Mouse (Mus musculus) cerebellum, adult 11 months (tissue): ENCODE measurements at regions not wholly inside any gene's neighbourhood (a gene's known extent, or its start where the extent isn't known, plus 50 kb on each side); places are given as distances from the start of the nearest gene placed in this dataset.
"Not testable (repeated sequence)": the region's sequence is repeated elsewhere in the genome, so short reads cannot be mapped to it uniquely, and the experiment has no call there.

Experiments
- DNase-seq: peaks from one replicate; pipeline ENCODE4 v3.0.0; 2022

GRCm38 (mm10) chr4:55203731-55204710 is 145.8 kb upstream of the Rad23b start:
- no peak for DNase-seq

DNA sequence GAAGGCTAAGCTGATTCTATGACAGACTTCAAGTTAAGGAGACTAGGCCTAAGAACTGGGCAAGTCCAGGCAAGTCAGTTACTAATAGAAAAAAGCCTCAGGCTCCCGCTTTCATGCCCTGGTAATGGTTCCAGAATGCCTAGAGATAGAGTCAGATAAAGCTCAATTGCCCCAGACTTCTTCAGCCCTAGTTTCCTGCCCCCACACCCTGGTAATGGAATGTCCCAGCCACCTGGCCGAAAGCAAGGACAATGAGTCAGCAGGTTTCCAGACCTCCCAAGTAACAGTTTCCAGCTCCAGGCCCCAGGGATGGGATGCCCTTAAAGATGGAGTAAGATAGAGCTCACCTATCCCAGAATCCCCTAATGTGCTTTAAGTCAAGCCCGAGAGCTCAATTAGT is 143.6 kb upstream of the Rad23b start:
- no peak for DNase-seq

DNA sequence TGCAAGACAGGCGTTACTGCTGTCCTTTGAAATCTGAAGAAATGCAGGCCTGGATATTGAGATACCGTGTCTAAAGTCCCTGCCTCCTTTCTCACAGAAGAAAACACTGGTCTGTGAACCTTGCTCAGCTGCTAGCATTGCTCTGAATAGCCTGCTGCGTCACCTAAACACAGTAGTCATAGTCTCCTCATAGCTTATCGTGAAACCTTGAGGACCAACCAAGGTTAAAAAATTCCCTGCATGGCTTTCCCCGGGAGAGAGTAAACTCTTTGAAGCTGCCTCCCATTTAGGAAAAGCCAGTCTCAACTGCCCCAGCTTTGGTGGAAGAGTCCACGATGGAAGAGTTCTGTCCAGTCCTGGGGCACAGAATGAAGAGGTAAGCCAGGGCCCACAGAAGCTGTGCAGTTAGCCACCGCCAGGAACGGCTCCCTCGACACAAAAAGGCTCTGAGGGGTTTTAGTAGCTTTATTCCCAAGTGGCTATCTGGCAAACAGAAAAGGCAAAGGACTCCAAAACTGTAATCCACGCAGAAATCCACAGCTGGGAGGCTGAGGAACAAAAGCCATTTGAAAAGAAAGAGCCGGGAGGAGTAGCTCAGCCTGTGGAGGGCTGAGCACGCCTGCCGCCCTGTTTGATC is 142.0 kb upstream of the Rad23b start:
- DNase-seq = no peak

DNA sequence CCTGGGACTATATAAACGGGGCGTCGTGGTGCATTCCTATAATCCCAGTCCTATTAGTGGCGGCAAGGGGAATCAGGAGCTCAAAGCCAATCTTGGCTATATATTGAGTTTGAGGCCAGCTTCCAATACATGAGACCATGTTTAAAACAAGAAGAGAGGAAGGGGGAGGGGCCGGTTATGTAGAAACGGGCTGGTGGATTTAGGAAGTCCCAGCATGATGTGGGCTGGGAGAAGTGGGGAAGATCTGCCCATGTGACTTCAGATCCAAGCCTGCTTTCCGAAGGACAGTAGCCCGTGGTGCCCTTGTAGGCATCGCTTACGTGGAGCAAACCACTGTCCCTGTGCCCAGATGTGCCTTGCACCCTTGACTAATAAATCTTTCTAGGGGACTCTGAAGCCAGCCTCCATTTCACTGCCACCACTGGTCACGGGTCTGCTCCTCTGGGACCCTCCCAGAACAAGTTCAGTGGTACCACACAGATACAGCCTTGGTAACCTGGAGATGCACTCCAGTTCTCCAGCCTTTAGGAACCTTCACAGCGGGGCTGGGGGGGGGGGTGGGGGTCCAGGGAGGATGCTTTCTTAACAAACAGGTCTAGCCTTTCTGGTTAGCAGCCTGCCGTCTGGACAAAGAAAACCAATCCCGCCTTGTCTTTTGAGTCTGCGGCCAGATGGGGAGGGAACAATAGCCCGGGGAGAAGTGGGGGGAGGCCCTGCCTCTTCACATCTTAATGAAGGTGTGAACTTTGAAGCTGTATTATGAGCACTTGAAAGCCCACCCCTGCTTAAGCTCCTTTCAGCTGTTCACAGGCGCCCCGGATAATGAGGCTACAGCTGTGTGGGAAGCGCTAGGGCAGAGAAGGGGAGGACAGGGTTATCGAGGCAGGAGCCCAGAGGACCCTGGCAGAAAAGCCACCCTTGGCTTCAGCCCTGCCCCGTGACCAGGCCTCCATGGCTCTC is 141.2 kb upstream of the Rad23b start:
- no peak for DNase-seq

GRCm38 (mm10) chr4:55215425-55216174 is 134.2 kb upstream of the Rad23b start:
- DNase-seq = no peak

- DNase-seq = no peak
These were observed 133.7 kb upstream of the Rad23b start for GRCm38 (mm10) chr4:55216175-55216545.

- DNase-seq = no peak
These were observed 124.1 kb upstream of the Rad23b start for GRCm38 (mm10) chr4:55225766-55226165.

DNA sequence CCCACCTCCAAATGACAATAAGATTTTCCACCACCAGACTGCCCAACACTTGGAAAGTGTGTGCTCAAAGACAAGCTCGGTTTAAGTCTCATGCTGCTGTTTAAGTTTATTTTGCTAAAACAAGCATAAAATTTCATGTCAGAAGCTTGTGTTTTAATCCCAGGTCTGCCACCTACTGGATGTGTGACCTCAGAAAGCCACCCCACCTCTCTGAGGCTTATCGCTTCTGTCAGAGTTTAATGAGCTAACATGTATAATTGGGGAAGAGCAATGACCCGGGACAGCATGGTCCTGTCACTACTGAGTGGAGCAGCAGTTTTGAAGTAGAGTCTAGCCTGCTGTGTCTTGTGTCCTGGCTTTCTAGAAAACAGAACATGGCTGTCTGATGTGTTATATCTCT is 122.4 kb upstream of the Rad23b start:
- DNase-seq = no peak

GRCm38 (mm10) chr4:55231522-55231921 is 118.3 kb upstream of the Rad23b start:
- DNase-seq = peak; percentile 8

DNA sequence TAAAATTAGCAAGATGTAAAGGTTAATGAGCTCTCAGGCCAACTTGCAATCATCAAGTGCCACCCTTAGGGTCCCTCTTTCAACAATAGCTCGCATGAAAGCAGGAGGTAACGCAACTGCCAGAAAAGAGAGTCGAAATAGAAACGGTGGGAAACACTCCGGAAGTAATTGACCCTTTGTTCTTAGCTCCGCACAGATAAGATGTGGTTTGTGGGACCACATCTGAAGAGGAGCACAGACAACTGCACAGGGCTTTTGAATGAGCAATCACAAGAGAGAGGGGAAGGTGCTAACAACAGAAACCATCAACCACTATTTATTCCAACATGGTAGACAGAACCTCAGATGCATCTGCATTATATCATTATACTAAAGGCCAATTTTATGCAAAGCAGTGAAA is 112.0 kb upstream of the Rad23b start:
- DNase-seq = no peak

- peak; percentile 48 for DNase-seq
These were observed 109.4 kb upstream of the Rad23b start for GRCm38 (mm10) chr4:55240450-55240849.

- no peak for DNase-seq
These were observed 107.5 kb upstream of the Rad23b start for GRCm38 (mm10) chr4:55242331-55242730.

DNA sequence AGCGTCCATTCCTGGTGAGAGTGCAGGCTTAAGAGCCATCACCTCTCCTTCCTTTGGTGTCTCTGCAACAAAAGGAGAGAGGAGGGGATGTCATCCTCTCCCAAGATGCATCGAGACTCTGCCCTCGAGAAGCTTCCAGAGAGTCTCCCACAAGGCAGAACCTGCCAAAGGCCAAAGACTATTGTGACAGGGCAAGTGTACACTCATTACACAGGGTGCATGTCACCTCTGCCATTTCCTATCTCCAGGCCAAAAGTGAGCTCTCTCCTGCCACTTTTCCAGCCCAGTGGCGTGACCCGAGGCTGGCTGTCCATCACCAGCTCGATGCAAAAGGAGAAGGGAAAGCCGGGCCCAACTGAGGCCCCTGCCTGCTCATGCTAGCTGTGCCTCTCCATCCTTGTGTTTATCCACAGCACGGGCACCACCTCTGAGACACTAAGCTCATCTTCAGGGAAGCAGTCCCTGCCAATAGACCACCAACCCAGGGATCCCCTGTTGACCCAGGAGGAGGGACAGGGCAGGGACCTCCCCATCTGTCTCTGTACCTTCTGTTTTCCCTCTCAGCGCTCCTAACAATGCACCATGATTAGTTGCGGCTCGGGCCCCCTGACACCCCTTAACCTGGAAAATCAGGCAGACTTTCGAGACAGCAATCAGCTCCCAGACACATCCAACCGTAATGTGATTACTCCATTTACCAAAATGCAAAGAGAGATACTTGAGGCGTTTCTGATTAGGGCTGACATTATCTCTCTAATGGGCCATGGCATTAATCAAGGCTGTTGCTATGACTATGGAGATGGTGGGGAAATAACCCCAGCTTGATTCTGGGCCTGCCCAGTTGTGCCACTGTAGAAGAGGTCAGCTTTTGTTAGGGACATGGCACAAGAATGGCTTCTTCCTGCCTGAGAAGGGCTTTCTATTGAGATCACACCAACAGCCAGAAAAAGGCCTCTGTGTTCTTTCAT is 106.5 kb upstream of the Rad23b start:
- no peak for DNase-seq

GRCm38 (mm10) chr4:55245789-55246188 is 104.1 kb upstream of the Rad23b start:
- DNase-seq = no peak

DNA sequence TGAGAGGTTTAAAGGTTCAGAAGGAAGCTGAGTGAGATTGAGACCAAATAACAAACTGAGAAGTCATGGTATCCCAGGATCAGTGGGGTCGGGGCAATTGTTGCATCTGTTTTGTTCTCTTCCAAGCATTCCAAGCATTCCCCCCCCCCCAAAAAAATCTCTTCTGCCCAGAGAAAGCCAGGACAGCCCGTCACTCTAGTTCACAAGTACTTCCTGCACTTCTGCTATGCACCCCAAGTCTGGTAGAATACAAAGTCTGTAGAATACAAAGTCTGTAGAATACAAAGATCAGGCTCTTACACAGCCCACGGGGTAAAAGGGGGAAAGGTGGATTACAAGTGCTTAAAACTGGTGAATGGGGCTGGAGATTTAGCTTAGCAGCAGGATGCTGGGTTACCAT is 99.5 kb upstream of the Rad23b start:
- DNase-seq = no peak

GRCm38 (mm10) chr4:55251546-55251945 is 98.3 kb upstream of the Rad23b start:
- DNase-seq = no peak

- DNase-seq = no peak
These were observed 96.1 kb upstream of the Rad23b start for GRCm38 (mm10) chr4:55253769-55254168.

- no peak for DNase-seq
These were observed 77.7 kb upstream of the Rad23b start for GRCm38 (mm10) chr4:55271965-55272630.

DNA sequence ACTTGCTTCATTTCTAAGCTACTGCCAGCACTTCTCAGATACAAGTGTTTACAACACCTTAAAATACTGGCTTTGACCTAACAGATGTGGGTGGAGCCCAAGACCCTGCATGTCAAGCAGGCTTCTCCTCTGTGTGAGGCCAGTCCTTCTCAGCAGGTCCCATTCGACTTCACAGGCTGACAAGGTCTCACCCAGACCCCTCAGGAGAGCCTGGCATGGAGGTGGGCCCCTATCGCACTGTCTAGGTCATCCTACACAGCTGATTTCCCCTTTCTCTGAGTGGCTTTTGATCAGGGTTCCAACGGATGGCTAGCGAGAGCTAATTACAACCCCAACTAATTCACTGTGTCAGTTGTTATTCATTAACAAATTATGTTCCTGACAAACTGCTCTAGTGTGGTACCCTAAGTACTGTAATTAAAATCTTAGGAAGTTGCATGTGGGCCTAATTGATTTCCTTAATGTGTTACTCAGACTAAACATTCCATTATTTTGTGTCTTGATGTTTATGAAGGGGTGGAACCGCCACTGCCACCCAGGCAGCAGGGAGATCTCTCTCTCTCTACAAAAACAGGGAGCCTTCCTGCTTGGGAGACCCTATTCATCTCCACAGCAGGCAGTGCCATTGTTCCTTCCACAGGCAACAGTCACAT is 73.4 kb upstream of the Rad23b start:
- DNase-seq = no peak

GRCm38 (mm10) chr4:55279351-55279750 is 70.5 kb upstream of the Rad23b start:
- DNase-seq = not testable (repeated sequence)
